Mouse (Mus musculus) R1 (cell line): ENCODE results near the gene Wbp4.

Experiments used
- DNase-seq: peaks from one replicate; pipeline ENCODE4 v3.0.0-alpha.2; 2018; ENCODE audit warnings: low read depth, low spot score

The Wbp4 gene

GRCm38 (mm10) chr14:79507846-79508245, 26.5 kb upstream of the Wbp4 start:
- peak; percentile 38 for DNase-seq

- DNase-seq = no peak
Measured at GRCm38 (mm10) chr14:79506207-79506606, 24.9 kb upstream of the Wbp4 start.

DNA sequence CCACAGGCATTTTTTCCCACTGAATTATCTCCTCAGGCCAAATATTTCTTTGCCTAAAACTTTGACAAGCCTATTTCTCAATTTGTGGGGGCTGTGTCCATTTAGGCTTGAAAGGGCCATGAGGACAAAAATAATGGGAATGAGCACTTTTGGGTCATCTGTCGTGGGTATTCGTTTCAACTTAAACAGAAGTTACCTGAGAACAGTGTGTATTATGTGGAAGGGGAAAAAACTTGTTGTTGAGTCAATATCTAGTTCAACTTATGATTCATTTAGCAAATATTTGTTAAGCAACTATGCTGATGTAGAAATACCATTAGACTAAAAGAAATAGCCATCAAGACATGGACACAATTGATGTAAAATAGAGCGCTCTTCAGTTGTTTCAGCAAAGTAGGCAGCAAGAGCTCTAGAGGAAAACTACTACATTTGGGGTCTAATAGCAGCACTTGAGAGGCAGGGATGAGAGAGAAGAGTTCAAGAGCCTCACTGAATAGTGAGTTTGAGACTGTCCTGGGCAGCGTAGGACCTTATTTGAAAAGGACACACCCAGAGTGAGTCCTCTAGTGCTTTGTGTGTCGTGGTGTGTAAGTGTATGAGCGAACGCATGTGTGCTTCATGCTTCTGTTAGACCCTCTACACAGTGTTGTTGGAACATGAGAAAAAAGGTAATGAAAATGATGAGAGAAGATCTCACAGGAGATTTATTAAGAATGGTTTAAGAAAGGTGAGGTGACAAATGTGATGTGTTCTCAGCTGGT, 23.1 kb upstream of the Wbp4 start:
- no peak for DNase-seq

DNA sequence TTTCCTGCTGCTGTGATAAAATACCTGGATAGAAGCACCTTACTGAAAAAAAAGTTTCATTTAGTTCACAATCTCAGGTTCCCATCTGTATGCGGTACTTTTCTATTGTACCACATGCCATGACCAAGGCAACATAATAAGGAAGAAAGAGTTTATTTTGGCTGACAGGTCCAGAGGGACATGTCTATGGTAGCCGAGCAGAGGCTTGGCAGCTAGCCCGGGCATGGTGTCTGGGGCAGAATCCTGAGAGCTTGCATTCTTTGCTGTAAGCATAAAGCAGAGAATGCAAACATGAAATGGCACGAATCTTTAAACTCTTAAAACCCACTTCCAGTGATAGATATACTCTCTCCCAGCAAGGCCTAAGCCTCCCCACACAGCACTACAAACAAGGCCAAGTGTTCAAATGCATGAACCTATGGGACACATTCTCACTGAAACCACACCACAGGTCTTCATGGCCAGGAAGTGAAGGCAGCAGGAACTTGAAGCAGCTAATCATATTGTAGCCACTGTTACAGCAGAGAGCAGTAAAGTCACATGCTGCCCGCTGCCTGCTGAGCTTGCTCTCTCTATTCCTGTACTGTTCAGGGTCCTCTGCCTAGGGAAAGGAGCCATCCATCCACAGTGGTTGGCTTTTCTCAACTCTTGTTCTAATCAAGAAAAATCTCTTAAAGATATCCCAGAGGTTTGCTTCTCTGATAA, 22.2 kb upstream of the Wbp4 start:
- no peak for DNase-seq

DNA sequence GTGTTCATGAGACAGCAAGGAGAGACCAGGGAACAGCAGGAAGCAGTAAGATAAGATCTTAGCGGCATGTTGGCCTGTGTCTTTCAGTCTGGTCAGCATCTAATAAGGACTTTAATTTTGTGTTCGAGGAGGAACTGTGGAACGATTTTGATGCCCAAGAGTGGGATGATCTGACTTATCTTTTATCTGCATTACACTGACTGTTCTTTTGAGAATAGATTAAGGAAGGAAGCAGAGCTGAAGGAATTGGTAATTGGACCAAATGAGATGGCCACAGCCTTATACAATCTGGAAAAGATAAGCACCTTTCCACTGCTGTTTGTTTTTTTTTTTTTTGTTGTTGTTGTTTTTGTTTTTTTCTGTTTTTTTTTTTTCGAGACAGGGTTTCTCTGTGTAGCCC, 19.4 kb upstream of the Wbp4 start:
- DNase-seq = no peak

DNA sequence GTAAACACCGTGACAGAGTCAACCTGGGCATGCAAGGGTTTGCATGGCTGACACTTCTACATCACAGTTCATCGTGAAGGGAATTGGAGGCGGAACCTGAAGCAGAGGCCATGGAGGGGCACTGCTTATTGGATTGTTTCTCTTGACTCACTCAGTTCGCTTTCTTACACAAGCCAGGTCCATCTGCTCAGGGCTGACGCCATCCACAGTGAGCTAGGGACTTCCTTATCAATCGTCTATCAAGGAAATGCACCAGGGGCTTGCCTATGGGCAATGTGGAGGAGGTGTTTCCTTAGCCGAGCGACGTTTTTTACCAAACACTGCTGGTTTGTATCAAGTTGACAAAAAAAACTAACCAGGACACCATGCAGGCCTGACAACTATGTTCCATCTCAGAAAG, 18.0 kb upstream of the Wbp4 start:
- DNase-seq = no peak

- DNase-seq = no peak
Measured at GRCm38 (mm10) chr14:79494349-79494748, 13.0 kb upstream of the Wbp4 start.

GRCm38 (mm10) chr14:79490246-79490645, 8.9 kb upstream of the Wbp4 start:
- DNase-seq = no peak

- no peak for DNase-seq
Measured at GRCm38 (mm10) chr14:79489150-79489549, 7.8 kb upstream of the Wbp4 start.

DNA sequence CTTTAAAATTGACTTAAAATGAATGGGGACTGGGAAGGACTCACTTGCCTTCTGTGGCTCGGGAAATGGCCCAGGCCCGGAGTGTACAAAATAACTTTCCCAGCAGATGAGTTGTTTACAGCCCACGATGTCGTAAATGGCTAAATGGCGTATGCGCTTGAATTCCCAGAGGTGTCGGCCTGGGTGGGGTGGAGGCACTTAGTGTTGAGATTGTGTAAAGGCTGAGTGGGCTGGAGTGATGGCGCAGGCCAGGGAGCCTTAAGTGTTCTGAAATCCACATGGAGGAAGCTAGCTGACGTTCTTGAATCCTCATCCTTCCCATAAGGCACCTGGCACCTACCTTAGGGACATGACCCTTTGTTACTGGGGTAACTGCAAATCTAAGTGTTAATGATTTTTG, 7.2 kb upstream of the Wbp4 start:
- no peak for DNase-seq

GRCm38 (mm10) chr14:79486993-79487731, 5.8 kb upstream of the Wbp4 start:
- DNase-seq = peak; percentile 60

- DNase-seq = no peak
Measured at GRCm38 (mm10) chr14:79486617-79486992, 5.3 kb upstream of the Wbp4 start.

DNA sequence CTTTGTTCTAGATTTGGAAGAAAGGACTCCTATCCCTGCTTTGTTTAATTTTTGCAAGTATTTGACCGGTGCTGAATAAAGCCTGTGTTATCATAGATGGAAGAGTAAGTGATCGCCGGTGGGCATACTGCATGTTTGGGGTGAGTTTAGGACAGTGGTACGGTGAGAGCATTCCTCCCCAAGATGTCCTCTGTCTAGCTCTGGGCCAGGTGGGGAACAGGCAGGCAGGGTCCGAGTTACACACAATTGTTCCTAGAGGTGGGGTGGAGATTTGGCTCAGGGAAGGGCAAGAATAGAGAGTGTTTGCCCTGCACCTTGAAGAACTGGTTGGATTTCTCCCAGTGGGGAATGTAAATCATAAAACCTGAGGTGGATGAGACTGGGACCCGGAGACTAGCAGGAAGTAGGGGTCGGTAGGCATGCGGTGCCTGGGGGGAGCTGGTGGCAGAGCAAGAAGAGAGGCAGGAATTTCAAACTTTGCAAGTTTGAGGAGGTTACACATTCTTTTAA, 2.3 kb upstream of the Wbp4 start:
- no peak for DNase-seq

- DNase-seq = no peak
Measured at GRCm38 (mm10) chr14:79482747-79483355, 1.5 kb upstream of the Wbp4 start.

DNA sequence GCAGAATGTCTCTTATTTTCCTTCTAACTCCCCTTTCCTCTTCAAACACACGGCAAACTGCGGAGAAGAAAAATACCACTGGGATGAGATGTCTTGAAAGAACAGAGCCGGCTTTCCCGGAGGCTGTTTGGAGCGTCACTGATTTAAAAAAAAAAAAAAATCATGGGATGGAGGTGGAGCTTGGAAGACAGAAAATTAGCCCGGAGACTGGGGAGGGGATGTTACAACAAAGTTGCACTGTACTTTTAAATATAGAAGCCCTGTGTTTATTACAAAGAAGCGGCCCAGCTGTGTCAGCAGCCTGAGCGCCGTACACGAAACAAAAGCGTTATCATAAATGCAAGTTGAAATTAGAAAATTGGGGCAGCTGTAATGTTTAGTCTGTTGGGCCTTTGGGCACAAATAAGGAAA, 936 bp upstream of the Wbp4 start:
- DNase-seq = peak; percentile 52

DNA sequence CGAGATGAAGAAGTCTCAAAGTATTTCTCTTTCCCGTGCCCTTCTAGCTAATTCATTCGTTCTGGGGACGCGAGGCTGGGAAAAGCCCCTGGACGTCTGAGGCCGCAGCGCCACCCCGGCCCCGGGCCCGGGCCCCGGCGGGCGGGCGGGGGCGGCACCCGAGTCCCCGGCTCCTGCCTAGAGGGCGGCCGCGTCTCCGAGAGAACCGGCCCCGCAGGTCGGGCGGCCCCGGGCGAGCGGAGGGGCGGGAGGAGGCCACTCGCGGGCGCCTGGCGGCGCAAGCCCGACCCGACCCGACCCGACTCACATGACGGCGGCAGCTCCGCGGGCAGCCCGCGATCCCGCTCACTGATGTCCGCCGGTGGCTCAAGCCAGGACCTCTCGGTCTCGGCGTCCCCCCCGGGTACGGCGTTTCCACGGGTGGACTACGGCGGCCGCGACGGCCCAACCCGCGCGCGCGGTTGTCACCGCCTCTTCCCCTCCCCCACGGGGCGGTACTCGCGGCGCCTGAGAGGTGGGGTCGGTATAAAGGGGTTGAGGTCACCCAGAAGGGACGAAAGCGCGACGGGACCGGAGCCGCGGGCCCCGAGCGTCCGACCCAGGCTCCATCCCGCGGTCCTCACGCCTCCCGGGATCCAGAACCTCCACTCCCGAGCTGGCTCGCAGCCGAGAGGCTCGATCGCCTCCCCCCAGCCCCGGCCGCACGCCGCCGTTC, 539 bp downstream of the Wbp4 start, which contains the start of gene Elf1:
Elf1 (plus strand) TSS at position 571 of the 715 bp plus-strand sequence.
- peak; percentile 87 for DNase-seq

DNA sequence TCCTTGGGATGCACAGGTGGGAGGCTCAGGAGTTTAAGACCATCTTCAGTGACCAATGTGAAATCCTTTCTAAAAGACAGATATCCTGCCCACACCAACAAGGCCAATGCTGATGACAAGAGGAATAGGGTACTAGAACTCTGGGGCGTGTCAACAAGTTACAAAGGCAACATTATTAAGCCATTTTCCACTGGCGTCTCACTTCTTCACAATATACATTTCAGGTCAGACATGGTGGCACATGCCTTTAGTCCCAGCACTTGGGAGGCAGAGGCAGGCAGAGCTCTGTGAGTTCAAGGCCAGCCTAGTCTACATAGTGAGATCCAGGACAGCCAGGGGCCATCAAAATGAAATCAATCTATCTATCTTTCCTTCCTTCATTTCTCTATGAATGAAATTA, 7.9 kb downstream of the Wbp4 start:
- DNase-seq = no peak

DNA sequence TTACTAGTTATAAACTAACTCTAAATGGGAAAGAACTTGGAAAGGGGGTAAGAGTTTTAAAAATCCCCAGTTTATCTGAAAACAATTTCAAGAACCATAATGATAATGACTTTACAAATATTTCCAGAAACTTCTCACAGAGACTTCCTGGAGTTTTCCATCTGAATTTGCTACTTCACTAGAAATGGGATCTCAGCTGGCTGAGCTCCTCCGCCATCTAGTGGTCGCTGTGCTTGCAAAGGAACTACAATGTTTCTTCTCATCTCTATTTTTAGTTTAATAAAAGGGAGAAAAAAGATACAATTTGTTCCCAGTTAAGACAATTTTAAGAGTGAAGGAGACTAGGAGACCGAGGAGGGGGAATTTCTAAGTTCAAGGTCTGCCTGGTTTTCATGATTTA, 13.7 kb downstream of the Wbp4 start:
- DNase-seq = peak; percentile 51

DNA sequence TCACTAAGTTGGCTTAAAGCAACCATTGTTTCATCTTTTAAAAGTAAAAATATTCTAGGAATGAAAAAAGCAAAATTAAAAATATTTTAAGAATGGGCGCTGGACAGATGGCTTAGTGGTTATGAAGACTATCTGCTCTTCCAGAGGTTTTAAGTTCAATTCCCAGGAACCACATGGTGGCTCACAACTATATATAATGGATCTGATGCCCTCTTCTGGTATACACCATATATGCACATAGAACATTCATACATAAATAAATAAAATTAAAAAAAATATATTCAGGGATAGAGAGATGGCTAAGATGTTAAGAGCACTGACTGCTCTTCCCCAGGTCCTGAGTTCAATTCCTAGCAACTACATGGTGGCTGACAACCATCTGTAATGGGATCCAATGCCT, 15.7 kb downstream of the Wbp4 start:
- no peak for DNase-seq

DNA sequence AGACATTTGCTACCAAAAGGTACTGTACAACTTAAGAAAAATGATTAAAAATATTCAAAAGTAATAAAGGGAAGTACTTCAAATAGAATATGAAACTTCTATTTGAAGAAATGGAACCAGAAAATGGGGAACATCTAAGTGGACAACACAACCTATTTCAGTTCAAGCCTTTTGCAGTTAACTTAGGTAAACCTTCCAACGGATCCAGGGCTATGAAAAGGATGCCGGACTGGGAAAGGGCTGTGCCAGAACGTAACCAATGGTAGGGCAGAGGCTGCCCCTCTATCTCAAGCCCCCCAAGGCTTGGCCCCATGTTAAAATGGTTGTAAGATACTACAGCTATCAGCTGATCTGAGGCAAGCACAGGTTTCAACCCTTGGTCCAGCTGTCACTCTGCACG, 20.3 kb downstream of the Wbp4 start:
- DNase-seq = no peak

DNA sequence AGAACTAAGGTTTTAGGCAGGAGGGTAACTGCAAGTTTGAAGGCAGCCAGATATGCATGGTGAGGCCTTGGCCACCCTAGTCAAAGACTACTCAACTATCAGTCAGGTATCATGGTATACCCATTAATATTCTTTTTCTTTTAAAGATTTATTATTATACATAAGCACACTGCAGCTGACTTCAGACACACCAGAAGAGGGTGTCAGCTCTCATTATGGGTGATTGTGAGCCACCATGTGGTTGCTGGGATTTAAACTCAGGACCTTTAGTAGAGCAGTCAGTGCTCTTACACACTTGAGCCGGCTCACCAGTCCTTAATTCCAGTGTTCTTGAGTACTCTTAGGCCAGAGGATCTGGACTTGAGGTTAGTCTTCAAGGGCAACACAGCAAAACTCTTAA, 20.9 kb downstream of the Wbp4 start:
- DNase-seq = no peak
